Mouse (Mus musculus) embryonic facial prominence, embryonic 13.5 days (tissue): Measurements from ENCODE around the gene Spty2d1. TPM values are rescaled to one million over a fixed set of nuclear protein-coding genes. Genes with fewer than 3 reads are reported as not detected.

Source experiments
- polyA plus RNA-seq: library from polyadenylated mRNA; unstranded; fragments of >200 nt; fragmentation: Nextera tagmentation; extraction: Ambion mirVana; gene quantifications from 2 replicates; pipeline ENCODE4 v1.2.1, GENCODE M21; 2015

Gene Spty2d1
- polyA plus RNA-seq, 1 experiment from 2014 or later = 18.8 TPM

Other genes starting within 250 kb of the Spty2d1 start
- gene Hps5, start 212.3 kb downstream of the Spty2d1 start, polyA plus RNA-seq = 25.0 and 25.7 TPM in 2 replicates
- gene Gtf2h1, start 212.3 kb downstream of the Spty2d1 start, polyA plus RNA-seq = 50.8 and 53.6 TPM in 2 replicates
- gene Ldha, start 166.9 kb downstream of the Spty2d1 start, polyA plus RNA-seq = 1,326 and 1,347 TPM in 2 replicates
- gene Ldhc, start 147.2 kb downstream of the Spty2d1 start, polyA plus RNA-seq = not detected in 2 replicates
- 198 TPM in 2 replicates for gene Tsg101, start 88.4 kb downstream of the Spty2d1 start, polyA plus RNA-seq
- 10.3 and 11.2 TPM in 2 replicates for gene Uevld, start 49.9 kb downstream of the Spty2d1 start, polyA plus RNA-seq
- not detected in 2 replicates for gene Gm9999, start 24.8 kb downstream of the Spty2d1 start, polyA plus RNA-seq
- 17.4 and 18.9 TPM in 2 replicates for gene Tmem86a, start 42.2 kb upstream of the Spty2d1 start, polyA plus RNA-seq
- 0.61 and 1.5 TPM in 2 replicates for gene Ptpn5, start 125.3 kb upstream of the Spty2d1 start, polyA plus RNA-seq
- gene Mrgpra6, start 196.5 kb upstream of the Spty2d1 start, polyA plus RNA-seq = not detected in 2 replicates
- gene Mrgpra9, start 244.4 kb upstream of the Spty2d1 start, polyA plus RNA-seq = 0.20 TPM in 1 of 2 replicates, not detected in the other